Mouse (Mus musculus) bone marrow, adult 2 months (tissue): ENCODE measurements around the gene Fkbp2. TPM values are rescaled to one million over a fixed set of nuclear protein-coding genes. Genes with fewer than 3 reads are reported as not detected.

ENCODE experiments used
- H3K27ac ChIP-seq: fragments of 200-500 bp; 2 replicates; pipeline ENCODE4 v1.5.1; 2012; ENCODE audit warnings: low read depth, mild to moderate bottlenecking, control low read depth, inconsistent platforms, low read length; ENCODE audit not compliant: control insufficient read depth, poor library complexity, insufficient read depth
- H3K4me1 ChIP-seq: fragments of 200-500 bp; 2 replicates; pipeline ENCODE4 v1.6.1; 2011; ENCODE audit warnings: low read length; ENCODE audit not compliant: control insufficient read depth, insufficient read depth
- H3K4me3 ChIP-seq: fragments of 200-500 bp; replicated peaks from 2 replicates; pipeline ENCODE3; 2011; ENCODE audit warnings: mild to moderate bottlenecking, low read depth, low read length, control low read depth; ENCODE audit not compliant: control insufficient read depth
- CTCF ChIP-seq: fragments of 200-500 bp; IDR thresholded peaks from 2 replicates; pipeline ENCODE4 v1.5.1; 2011; ENCODE audit warnings: low read length, control low read depth; ENCODE audit not compliant: control insufficient read depth, insufficient read depth
- POLR2A ChIP-seq: fragments of 200-500 bp; IDR thresholded peaks from 2 replicates; pipeline ENCODE4 v1.6.1; 2011; ENCODE audit warnings: low read depth, mild to moderate bottlenecking, control low read depth, low read length, borderline replicate concordance; ENCODE audit not compliant: control insufficient read depth
- WGBS: fragments of 180-500 bp; shearing (Covaris S2); methylation state at CpG from one replicate; pipeline ENCODE4 v1.1.7; 2018; 5-methylcytosine and 5-hydroxymethylcytosine counted together
- polyA plus RNA-seq: library from polyadenylated mRNA; stranded (reverse); fragments of >200 nt; gene quantifications from 2 replicates; pipeline ENCODE4 v1.2.4, GENCODE M21; 2011; ENCODE audit warnings: low replicate concordance; ENCODE audit not compliant: missing spikeins, insufficient read depth, insufficient read length

Gene Fkbp2
- polyA plus RNA-seq, 1 experiment, result 40.9 TPM

DNA sequence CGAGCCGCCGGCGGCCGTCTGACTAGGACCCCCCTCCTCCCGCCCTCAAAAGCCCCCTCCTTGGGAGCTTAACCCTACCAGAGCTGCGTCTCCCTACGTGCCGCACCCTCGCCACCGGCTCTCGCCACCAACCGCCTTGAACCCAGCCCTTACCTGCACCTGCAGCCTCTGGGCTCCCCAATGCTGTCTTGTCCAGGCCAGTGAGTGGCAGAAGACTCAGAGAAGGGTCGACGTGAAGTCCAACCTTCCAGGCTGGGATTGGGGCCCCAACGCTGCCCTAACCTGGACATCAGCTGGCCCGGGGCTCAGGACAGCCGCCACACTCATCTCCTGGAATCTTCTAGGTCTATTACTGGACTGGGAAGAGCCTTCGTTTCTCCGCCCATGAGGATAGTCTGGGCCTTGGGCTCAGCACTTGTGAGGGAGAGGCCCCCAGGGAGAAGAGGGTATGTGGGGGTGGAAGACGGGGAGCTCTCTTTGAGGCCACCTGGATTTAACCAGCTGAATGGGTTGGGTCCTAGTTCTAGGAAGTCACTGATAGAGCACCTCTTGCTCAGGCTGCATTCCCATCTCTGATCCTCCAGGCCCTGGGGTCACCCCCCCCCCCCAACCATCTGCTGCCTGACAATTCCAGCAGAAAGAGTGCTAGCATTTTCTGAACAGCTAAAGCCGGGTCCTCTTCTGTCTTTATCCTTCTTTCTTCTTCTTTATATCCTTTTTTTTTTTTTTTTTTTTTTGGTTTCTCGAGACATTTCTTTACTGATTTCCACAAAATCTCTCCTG, 45.9 kb downstream of the Fkbp2 start, which contains the start of gene Kcnk4:
TSS of gene Kcnk4 (minus strand) at position 321 of the 783 bp plus-strand sequence.
- no peak within 1 kb of the TSS for H3K27ac ChIP-seq
- peaks cover 2% of the 10 kb centered on the region; the same call in 1 of the 2 replicates for H3K4me1 ChIP-seq
- no peak within 1 kb of the TSS for H3K4me3 ChIP-seq
- TF ChIP-seq POLR2A, result no peak
- TF ChIP-seq CTCF, result no peak
- WGBS, result 23% methylated on average over 23 of the region's 23 CpGs

DNA sequence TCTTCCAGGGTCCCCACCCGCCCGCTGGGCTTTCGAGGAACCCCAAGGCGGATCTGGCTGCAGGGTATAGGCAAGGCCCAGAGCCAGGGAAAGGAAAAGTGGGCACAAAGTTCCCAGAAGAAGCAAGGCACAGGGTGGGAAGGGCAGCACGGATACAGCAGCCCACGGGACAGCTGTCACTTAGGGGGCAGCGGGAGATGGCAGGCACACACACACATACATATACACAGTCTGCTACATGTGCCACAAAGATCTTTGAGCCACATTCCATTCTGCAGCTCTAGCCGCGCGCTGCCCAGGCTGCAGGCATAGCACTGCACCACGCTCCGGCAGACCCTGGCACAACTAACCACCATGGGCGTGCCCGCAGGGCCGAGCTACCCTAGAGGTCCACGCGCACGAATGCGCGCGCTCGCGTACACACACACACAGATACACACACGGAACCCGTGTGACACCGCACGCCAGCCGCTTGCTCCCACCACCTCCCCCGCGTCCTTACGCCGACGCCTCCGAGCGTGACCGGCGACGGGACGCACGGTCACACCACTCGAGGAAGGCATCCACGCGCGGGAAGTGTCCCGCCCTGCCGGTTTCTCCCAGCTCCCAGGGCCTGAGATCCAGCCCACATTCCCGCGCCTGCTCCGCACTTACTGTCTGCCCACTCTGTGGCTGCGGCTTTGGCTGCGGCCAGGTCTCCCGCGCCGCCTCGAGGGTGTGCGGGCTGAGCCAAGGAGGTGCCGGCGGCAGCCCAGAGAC, 46.7 kb downstream of the Fkbp2 start:
- 5% methylated on average over 58 of the region's 58 CpGs for WGBS

DNA sequence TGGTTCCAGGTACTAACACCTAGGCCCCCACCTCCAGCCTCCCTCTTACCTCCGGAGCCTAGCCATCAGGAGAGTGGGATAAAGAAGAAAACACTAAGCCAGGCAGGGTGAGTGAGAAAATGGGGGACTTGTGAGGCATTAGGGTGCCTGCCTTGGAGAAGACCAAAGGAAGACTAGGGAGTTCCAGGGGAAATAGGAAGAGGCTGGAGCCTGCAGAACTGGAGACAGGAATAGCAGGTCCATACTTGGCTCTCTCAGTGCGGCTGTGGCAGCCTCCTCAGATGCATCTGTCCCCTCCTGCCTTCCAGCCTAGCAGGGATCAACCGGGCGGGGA, 47.2 kb downstream of the Fkbp2 start:
- no peak overlapping the region for H3K4me3 ChIP-seq
- 45% methylated on average over 4 of the region's 4 CpGs for WGBS

More for the DNA sequence above, 46.7 kb downstream of the Fkbp2 start:
- H3K27ac ChIP-seq, result no peak overlapping the region
- TF ChIP-seq CTCF, result no peak
- TF ChIP-seq POLR2A, result no peak
- peaks cover 2% of the 10 kb centered on the region; the same call in 1 of the 2 replicates for H3K4me1 ChIP-seq
- H3K4me3 ChIP-seq, result no peak overlapping the region

DNA sequence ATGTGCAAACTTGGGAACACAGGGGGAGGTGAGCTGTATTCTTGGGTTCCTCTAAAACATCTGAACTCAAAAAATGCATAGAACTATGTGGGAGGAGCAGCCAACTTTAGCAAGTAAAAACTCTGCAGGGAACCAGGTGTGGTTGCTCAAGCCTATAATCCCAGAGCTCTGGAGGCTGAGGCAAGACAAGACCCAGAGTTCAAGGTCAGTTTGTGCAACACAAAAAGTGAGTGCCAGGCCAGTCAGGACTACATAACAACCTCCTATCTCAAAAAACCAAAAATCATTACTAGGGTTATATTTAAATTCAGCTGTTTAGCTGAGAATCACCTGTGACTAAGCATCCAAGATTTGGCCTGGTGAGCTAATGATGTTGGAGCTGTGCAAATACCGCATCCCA, 48.3 kb downstream of the Fkbp2 start:
- peaks cover 2% of the 10 kb centered on the region; the same call in 1 of the 2 replicates for H3K4me1 ChIP-seq
- no peak overlapping the region for H3K27ac ChIP-seq
- TF ChIP-seq CTCF, result no peak
- no peak for TF ChIP-seq POLR2A
- no peak overlapping the region for H3K4me3 ChIP-seq
- WGBS, result 60% methylated on average over 1 of the region's 1 CpGs

More for the DNA sequence above, 47.2 kb downstream of the Fkbp2 start:
- Histone ChIP-seq H3K4me1 (peaks cover 2% of the 10 kb centered on the region; the same call in 1 of the 2 replicates), H3K27ac (no peak overlapping the region)
- TF ChIP-seq CTCF (no peak), POLR2A (no peak)

DNA sequence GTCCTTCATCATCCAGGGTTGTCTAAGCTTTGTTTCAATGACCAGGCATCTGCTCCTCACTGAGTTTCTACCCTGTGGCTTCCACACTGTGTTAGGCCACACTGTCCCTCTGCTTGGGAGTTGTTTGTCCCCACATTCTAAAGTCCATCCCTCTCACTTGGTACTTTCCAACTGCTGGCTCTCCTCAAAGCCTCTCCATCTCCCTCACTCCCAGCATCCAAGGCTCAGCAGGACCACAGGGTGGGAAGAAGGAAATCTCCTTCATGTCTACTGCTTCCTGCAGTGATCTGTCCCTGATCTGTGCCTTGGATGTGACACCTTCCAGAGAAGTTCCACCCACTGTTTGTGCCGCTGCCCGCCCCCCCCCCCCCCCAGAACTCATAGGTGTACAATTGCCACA, 49.3 kb downstream of the Fkbp2 start:
- 32% methylated on average over 2 of the region's 2 CpGs for WGBS
- Histone ChIP-seq H3K27ac (no peak overlapping the region), H3K4me3 (no peak overlapping the region), H3K4me1 (peaks cover 2% of the 10 kb centered on the region)
- no peak for TF ChIP-seq POLR2A

DNA sequence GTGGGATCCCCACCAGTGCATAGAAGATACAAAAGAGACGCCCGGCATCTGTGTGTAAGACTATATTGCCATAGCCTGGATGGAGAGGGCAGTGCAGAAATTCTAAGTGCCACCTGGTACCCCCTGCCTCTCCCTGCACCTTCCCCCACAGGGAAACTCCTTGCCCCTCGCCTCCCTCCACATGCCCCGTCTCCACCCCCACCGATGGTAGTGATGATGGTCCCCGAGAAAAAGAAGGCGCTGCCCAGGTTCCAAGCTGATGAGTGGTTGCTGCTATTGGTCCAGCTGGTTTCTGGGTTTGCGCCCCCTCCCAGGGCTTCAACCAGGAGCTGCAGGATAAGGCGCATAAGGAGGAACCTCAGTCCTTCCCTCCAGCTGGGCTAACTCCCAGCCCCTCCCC, 52.2 kb downstream of the Fkbp2 start:
- WGBS, result 15% methylated on average over 9 of the region's 9 CpGs
- Histone ChIP-seq H3K4me3 (no peak overlapping the region), H3K27ac (no peak overlapping the region), H3K4me1 (peaks cover 2% of the 10 kb centered on the region; the same call in 1 of the 2 replicates)
- no peak for TF ChIP-seq CTCF
- no peak for TF ChIP-seq POLR2A

Other genes with a start within 250 kb of the Fkbp2 start
- 4.7 and 5.5 TPM in 2 replicates for gene Rps6ka4, start 139.9 kb downstream of the Fkbp2 start, polyA plus RNA-seq
- gene Ccdc88b, start 122.3 kb downstream of the Fkbp2 start, polyA plus RNA-seq, result 29.0 and 66.6 TPM in 2 replicates
- gene Trmt112, start 70.8 kb downstream of the Fkbp2 start, polyA plus RNA-seq, result 28.6 and 37.9 TPM in 2 replicates
- 181 and 324 TPM in 2 replicates for gene Prdx5, start 70.4 kb downstream of the Fkbp2 start, polyA plus RNA-seq
- 25.1 and 27.2 TPM in 2 replicates for gene Esrra, start 58.7 kb downstream of the Fkbp2 start, polyA plus RNA-seq
- 2.6 TPM in 1 of 2 replicates, not detected in the other for gene Catsperz, start 55.1 kb downstream of the Fkbp2 start, polyA plus RNA-seq
- not detected in 2 replicates for gene Kcnk4, start 46.0 kb downstream of the Fkbp2 start, polyA plus RNA-seq
- 15.4 and 20.4 TPM in 2 replicates for gene Bad, start 38.6 kb downstream of the Fkbp2 start, polyA plus RNA-seq
- 18.7 and 31.9 TPM in 2 replicates for gene Gpr137, start 38.0 kb downstream of the Fkbp2 start, polyA plus RNA-seq
- 83.5 and 137 TPM in 2 replicates for gene Ppp1r14b, start 5.5 kb downstream of the Fkbp2 start, polyA plus RNA-seq
- 9.7 and 14.6 TPM in 2 replicates for gene Plcb3, start 4.0 kb downstream of the Fkbp2 start, polyA plus RNA-seq
- 10.0 and 14.0 TPM in 2 replicates for gene Vegfb, start 7.2 kb upstream of the Fkbp2 start, polyA plus RNA-seq
- gene Dnajc4, start 12.1 kb upstream of the Fkbp2 start, polyA plus RNA-seq, result 14.8 and 28.8 TPM in 2 replicates
- gene Nudt22, start 15.6 kb upstream of the Fkbp2 start, polyA plus RNA-seq, result 13.2 and 20.7 TPM in 2 replicates
- 4.6 TPM in 1 of 2 replicates, not detected in the other for gene Trpt1, start 15.6 kb upstream of the Fkbp2 start, polyA plus RNA-seq
- 149 and 202 TPM in 2 replicates for gene Fermt3, start 39.0 kb upstream of the Fkbp2 start, polyA plus RNA-seq
- 54.6 and 95.7 TPM in 2 replicates for gene Stip1, start 59.5 kb upstream of the Fkbp2 start, polyA plus RNA-seq
- 4.8 and 6.2 TPM in 2 replicates for gene Macrod1, start 76.3 kb upstream of the Fkbp2 start, polyA plus RNA-seq
- not detected in 2 replicates for gene Flrt1, start 125.2 kb upstream of the Fkbp2 start, polyA plus RNA-seq
- gene Otub1, start 225.8 kb upstream of the Fkbp2 start, polyA plus RNA-seq, result 24.0 and 45.5 TPM in 2 replicates
- 369 and 431 TPM in 2 replicates for gene Cox8a, start 237.1 kb upstream of the Fkbp2 start, polyA plus RNA-seq